Mouse (Mus musculus): ENCODE measurements at regions not wholly inside any gene's neighbourhood (a gene's known extent, or its start where the extent isn't known, plus 50 kb on each side); places are given as distances from the start of the nearest gene placed in this dataset.

- no peak for DNase-seq (ENCODE audit: low read depth, low spot score)
Observed at GRCm38 (mm10) chr4:39508866-39509265, 58.8 kb downstream of the 1700009N14Rik start.

- DNase-seq (ENCODE audit: low read depth, low spot score) = no peak
Observed at GRCm38 (mm10) chr4:39527492-39527891, 77.4 kb downstream of the 1700009N14Rik start.

GRCm38 (mm10) chr4:39528661-39529060 is 78.6 kb downstream of the 1700009N14Rik start:
- no peak for DNase-seq (ENCODE audit: low read depth, low spot score)

- peak; percentile 60 for DNase-seq (ENCODE audit: low read depth, low spot score)
Observed at GRCm38 (mm10) chr4:39556101-39556763, 106.1 kb downstream of the 1700009N14Rik start.

- DNase-seq (ENCODE audit: low read depth, low spot score) = no peak
Observed at GRCm38 (mm10) chr4:39597426-39597825, 147.3 kb downstream of the 1700009N14Rik start.

GRCm38 (mm10) chr4:39605046-39605445 is 155.0 kb downstream of the 1700009N14Rik start:
- DNase-seq (ENCODE audit: low read depth, low spot score) = peak; percentile 82

- DNase-seq (ENCODE audit: low read depth, low spot score) = no peak
Observed at GRCm38 (mm10) chr4:39644136-39644535, 194.0 kb downstream of the 1700009N14Rik start.

- DNase-seq (ENCODE audit: low read depth, low spot score) = no peak
Observed at GRCm38 (mm10) chr4:39644849-39645248, 194.8 kb downstream of the 1700009N14Rik start.

- DNase-seq (ENCODE audit: low read depth, low spot score) = no peak
Observed at GRCm38 (mm10) chr4:39660538-39660937, 210.4 kb downstream of the 1700009N14Rik start.

- DNase-seq (ENCODE audit: low read depth, low spot score) = no peak
Observed at GRCm38 (mm10) chr4:39672609-39673008, 222.5 kb downstream of the 1700009N14Rik start.

GRCm38 (mm10) chr4:39695236-39695635 is 245.1 kb downstream of the 1700009N14Rik start:
- DNase-seq (ENCODE audit: low read depth, low spot score) = peak; percentile 86

- peak; percentile 70 for DNase-seq (ENCODE audit: low read depth, low spot score)
Observed at GRCm38 (mm10) chr4:39697565-39697964, 247.5 kb downstream of the 1700009N14Rik start.

GRCm38 (mm10) chr4:39699347-39699746 is 249.3 kb downstream of the 1700009N14Rik start:
- no peak for DNase-seq (ENCODE audit: low read depth, low spot score)

GRCm38 (mm10) chr4:39717477-39717876 is 267.4 kb downstream of the 1700009N14Rik start:
- DNase-seq (ENCODE audit: low read depth, low spot score) = peak; percentile 24

- DNase-seq (ENCODE audit: low read depth, low spot score) = peak; percentile 81
Observed at GRCm38 (mm10) chr4:39718691-39719090, 268.6 kb downstream of the 1700009N14Rik start.

- peak; percentile 61 for DNase-seq (ENCODE audit: low read depth, low spot score)
Observed at GRCm38 (mm10) chr4:39719951-39720350, 269.9 kb downstream of the 1700009N14Rik start.

GRCm38 (mm10) chr4:39721524-39721923 is 271.4 kb downstream of the 1700009N14Rik start:
- DNase-seq (ENCODE audit: low read depth, low spot score) = no peak

GRCm38 (mm10) chr4:39765586-39765985 is 315.5 kb downstream of the 1700009N14Rik start:
- no peak for DNase-seq (ENCODE audit: low read depth, low spot score)

GRCm38 (mm10) chr4:39791096-39791495 is 341.0 kb downstream of the 1700009N14Rik start:
- DNase-seq (ENCODE audit: low read depth, low spot score) = no peak

- no peak for DNase-seq (ENCODE audit: low read depth, low spot score)
Observed at GRCm38 (mm10) chr4:39809950-39810349, 332.9 kb upstream of the Aco1 start.

GRCm38 (mm10) chr4:39812766-39813165 is 330.1 kb upstream of the Aco1 start:
- no peak for DNase-seq (ENCODE audit: low read depth, low spot score)

- no peak for DNase-seq (ENCODE audit: low read depth, low spot score)
Observed at GRCm38 (mm10) chr4:39815620-39816019, 327.3 kb upstream of the Aco1 start.

GRCm38 (mm10) chr4:39817675-39818074 is 325.2 kb upstream of the Aco1 start:
- no peak for DNase-seq (ENCODE audit: low read depth, low spot score)

GRCm38 (mm10) chr4:39833634-39834033 is 309.2 kb upstream of the Aco1 start:
- DNase-seq (ENCODE audit: low read depth, low spot score) = no peak
